Mouse (Mus musculus) megakaryocyte, embryonic 14.5 days (primary cell): Measurements from ENCODE around the gene Dennd2a.

ENCODE experiments used
- FLI1 ChIP-seq: IDR thresholded peaks from 2 replicates; pipeline ENCODE4 v1.6.1; 2012; ENCODE audit warnings: low read length, inconsistent platforms, mixed read lengths
- GATA1 ChIP-seq: IDR thresholded peaks from 3 replicates; pipeline ENCODE4 v1.6.1; 2012; ENCODE audit warnings: mixed read lengths, low read length, inconsistent platforms, borderline replicate concordance

GRCm38 (mm10) chr6:39604565-39604964 lies 46.9 kb upstream of the Dennd2a start:
- TF ChIP-seq GATA1 = no peak
- no peak for TF ChIP-seq FLI1
